Mouse (Mus musculus): ENCODE measurements at regions not wholly inside any gene's neighbourhood (a gene's known extent, or its start where the extent isn't known, plus 50 kb on each side); places are given as distances from the start of the nearest gene placed in this dataset.
"Not testable (repeated sequence)": the region's sequence is repeated elsewhere in the genome, so short reads cannot be mapped to it uniquely, and the experiment has no call there.

GRCm38 (mm10) chr13:3216070-3216469 lies 321.8 kb upstream of the Gdi2 start:
- not testable (repeated sequence) for ATAC-seq (ENCODE audit: insufficient read depth); H3K36me3 ChIP-seq (ENCODE audit: insufficient read depth); H3K27ac ChIP-seq (ENCODE audit: low read depth); H3K27me3 ChIP-seq (ENCODE audit: insufficient read depth, low read length); H3K9me3 ChIP-seq (ENCODE audit: low read depth, low read length); H3K4me1 ChIP-seq (ENCODE audit: insufficient read depth); H3K4me3 ChIP-seq (ENCODE audit: low read depth, low read length); H3K4me2 ChIP-seq; H3K9ac ChIP-seq
- DNase-seq: peak; percentile 50
- peak; percentile 49 for TF ChIP-seq CTCF (IDR thresholded peaks at IDR 0.05; ENCODE audit: low read depth)
- 37% methylated on average over 3 of the region's 3 CpGs for WGBS

DNA sequence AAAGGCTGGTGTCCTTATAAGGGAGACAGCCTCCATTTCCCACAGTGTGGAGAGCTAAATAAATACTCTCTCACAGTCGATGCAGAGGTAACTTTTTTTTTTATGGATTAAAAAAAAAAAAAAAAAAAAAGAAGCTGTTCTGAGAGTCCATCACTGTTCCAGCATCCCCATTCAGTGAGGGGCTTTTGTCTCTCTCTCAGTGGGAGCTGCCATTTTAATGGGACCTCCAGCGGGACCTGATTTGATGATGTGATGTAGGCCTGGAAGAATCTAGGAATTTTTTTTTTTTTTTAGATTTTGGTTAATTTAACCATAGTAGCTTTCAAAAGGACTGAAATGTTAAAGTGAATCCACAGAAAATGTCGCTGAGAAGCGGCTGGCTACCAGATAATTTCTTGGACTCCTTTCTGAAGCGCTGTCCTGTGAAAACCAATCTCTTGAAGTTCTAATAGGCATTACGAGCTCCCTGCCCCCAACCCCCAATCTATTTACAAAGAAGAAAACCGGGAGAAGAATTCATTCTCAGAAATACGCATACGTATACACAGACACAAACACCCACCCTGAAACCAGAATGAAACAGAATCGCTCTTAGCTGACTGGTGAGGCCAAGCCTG lies 316.8 kb upstream of the Gdi2 start:
- not testable (repeated sequence) for H3K36me3 ChIP-seq (ENCODE audit: insufficient read depth); H3K27me3 ChIP-seq (ENCODE audit: insufficient read depth, low read length); H3K27ac ChIP-seq (ENCODE audit: low read depth); H3K4me2 ChIP-seq; H3K4me3 ChIP-seq (ENCODE audit: low read depth, low read length); ATAC-seq (ENCODE audit: insufficient read depth); H3K9me3 ChIP-seq (ENCODE audit: low read depth, low read length); DNase-seq; H3K4me1 ChIP-seq (ENCODE audit: insufficient read depth); H3K9ac ChIP-seq
- WGBS: 71% methylated on average over 10 of the region's 10 CpGs

- no peak for DNase-seq
These were observed 316.2 kb upstream of the Gdi2 start for GRCm38 (mm10) chr13:3221622-3222021.

GRCm38 (mm10) chr13:3258379-3258778 lies 279.5 kb upstream of the Gdi2 start:
- no peak overlapping the region for H3K4me2 ChIP-seq
- no peak overlapping the region for H3K9ac ChIP-seq
- H3K9me3 ChIP-seq (ENCODE audit: low read depth, low read length): no peaks in the 10 kb centered on the region
- no peaks in the 10 kb centered on the region for H3K36me3 ChIP-seq (ENCODE audit: insufficient read depth)
- TF ChIP-seq CTCF (IDR thresholded peaks at IDR 0.05; ENCODE audit: low read depth): no peak
- no peak overlapping the region for H3K27ac ChIP-seq (ENCODE audit: low read depth)
- no peak for ATAC-seq (ENCODE audit: insufficient read depth)
- H3K27me3 ChIP-seq (ENCODE audit: insufficient read depth, low read length): no peaks in the 10 kb centered on the region
- H3K4me1 ChIP-seq (ENCODE audit: insufficient read depth): no peaks in the 10 kb centered on the region
- H3K4me3 ChIP-seq (ENCODE audit: low read depth, low read length): no peak overlapping the region
- WGBS: 72% methylated on average over 1 of the region's 1 CpGs
- no peak for DNase-seq

More at GRCm38 (mm10) chr13:3221622-3222021, 316.2 kb upstream of the Gdi2 start:
- no peak overlapping the region for H3K9ac ChIP-seq
- no peak overlapping the region for H3K4me2 ChIP-seq
- H3K4me3 ChIP-seq (ENCODE audit: low read depth, low read length): no peak overlapping the region
- no peak for ATAC-seq (ENCODE audit: insufficient read depth)
- H3K27ac ChIP-seq (ENCODE audit: low read depth): no peak overlapping the region
- H3K36me3 ChIP-seq (ENCODE audit: insufficient read depth): no peaks in the 10 kb centered on the region
- 67% methylated on average over 16 of the region's 16 CpGs for WGBS
- H3K9me3 ChIP-seq (ENCODE audit: low read depth, low read length): no peaks in the 10 kb centered on the region
- H3K27me3 ChIP-seq (ENCODE audit: insufficient read depth, low read length): no peaks in the 10 kb centered on the region
- H3K4me1 ChIP-seq (ENCODE audit: insufficient read depth): no peaks in the 10 kb centered on the region
- no peak for TF ChIP-seq CTCF (IDR thresholded peaks at IDR 0.05; ENCODE audit: low read depth)

DNA sequence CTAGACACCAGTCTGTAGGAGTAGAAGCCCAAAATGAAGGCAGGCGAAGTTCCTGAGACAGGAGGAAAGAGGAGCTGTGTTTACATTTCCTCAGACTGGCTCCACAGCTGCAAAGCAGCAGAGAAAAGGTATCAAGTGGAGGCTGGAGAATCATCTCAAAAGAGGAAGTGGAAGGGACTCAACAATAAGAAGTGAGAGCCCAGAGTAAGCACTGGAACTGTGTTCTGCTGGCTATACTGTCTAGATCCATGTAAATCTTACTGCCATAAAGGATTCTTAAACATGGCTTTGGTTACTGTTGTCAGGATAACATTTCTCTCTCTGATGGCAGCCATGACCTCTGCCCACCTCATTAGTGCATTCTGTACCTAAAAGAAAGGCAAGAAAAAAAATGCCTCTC lies 261.7 kb upstream of the Gdi2 start:
- H3K27me3 ChIP-seq (ENCODE audit: insufficient read depth, low read length); H3K36me3 ChIP-seq (ENCODE audit: insufficient read depth); H3K27ac ChIP-seq (ENCODE audit: low read depth); ATAC-seq (ENCODE audit: insufficient read depth); DNase-seq; H3K9ac ChIP-seq; H3K4me2 ChIP-seq; H3K4me1 ChIP-seq (ENCODE audit: insufficient read depth); H3K9me3 ChIP-seq (ENCODE audit: low read depth, low read length); H3K4me3 ChIP-seq (ENCODE audit: low read depth, low read length): not testable (repeated sequence)
- 0% methylated on average over 1 of the region's 1 CpGs for WGBS
